Mouse (Mus musculus): ENCODE measurements around the gene Ak6. TPM values are rescaled to one million over a fixed set of nuclear protein-coding genes. Genes with fewer than 3 reads are reported as not detected.

The Ak6 gene
- total RNA-seq, 2 experiments from 2014 or later, result 67.2 to 80.7 TPM

DNA sequence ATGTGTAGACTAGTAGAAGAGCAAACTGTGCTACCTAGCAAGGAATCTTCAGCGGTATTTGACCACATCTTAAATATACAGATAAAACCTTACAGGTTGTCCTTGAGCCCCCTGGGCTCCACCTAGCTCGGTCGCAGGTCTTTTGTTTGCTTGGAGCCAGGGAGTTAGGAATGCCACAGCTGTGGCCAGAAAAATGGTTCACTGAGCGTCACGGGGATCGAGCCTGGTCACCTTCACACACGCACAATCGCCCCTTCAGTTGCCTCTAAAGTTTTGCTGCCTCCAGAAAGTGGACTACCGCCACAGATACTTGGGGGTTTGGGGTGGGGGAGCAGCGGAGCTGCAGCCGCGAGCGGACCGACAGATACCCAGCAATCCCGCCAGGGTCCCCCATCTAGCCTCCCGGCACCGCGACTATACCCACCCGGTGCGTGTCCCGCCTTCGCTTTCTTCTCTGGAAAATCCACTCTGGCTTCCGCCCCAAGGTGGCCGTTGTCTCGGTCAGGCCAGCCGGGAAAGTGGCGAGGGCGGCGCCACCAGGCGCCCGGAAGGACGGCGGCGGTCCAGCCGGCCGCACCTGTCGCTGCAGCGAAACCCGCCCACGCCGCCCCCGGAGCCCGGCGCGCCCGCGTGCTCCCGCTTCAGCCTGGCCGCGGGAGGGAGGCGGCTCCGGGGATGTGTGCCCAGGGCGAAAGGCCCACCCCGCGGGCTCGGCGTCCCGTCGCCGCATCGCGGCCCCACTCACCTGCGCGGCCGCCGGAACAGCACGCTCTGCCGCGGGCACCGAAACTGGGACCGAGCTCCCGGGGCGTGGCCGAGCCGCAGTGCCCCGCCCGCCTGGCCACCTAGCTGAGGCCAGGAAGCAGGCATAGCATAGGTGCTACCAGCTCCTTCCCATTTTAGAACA is 34.3 kb upstream of the Ak6 start, which contains the start of gene Marveld2:
Marveld2 (minus strand) TSS at position 791 of the 907 bp plus-strand sequence.
- DNase-seq, result peak; percentile 66
- Histone ChIP-seq H3K4me3 (peak within 1 kb of the TSS; percentile 76), H3K27ac (peak within 1 kb of the TSS; percentile 54)
- TF ChIP-seq CTCF (IDR thresholded peaks at IDR 0.05), result no peak
- intact Hi-C loops (cut with DNase I), result loop anchor here (10.0 kb wide), 1 partner anchor 122 kb away; the partner anchor contains the start of gene Gtf2h2

DNA sequence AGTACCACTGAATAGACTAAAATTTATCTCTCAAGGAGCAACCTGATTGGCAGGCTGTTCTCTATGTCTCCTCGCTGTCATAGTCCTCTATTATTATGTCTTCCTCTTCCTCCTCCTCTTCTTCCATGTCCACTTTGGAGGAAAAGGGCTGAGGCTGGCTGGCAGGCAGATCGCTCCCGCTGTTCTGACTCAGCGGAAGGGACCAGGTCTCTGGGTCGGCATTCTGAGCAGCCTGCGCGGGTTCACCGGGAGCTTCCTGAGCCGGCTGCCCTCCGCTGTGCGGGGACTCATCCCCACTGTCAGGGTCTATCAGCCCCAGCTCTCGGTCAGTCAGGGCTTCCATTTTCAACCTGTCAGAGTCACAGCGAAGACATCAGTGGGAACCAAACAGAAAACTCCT is 33.2 kb upstream of the Ak6 start:
- Histone ChIP-seq H3K4me3 (no peak overlapping the region), H3K27ac (no peak overlapping the region)
- no peak for TF ChIP-seq CTCF (IDR thresholded peaks at IDR 0.05)
- intact Hi-C loops (cut with DNase I), result loop anchor here (10.0 kb wide), 1 partner anchor 123 kb away; the partner anchor contains the start of gene Gtf2h2
- DNase-seq, result no peak

DNA sequence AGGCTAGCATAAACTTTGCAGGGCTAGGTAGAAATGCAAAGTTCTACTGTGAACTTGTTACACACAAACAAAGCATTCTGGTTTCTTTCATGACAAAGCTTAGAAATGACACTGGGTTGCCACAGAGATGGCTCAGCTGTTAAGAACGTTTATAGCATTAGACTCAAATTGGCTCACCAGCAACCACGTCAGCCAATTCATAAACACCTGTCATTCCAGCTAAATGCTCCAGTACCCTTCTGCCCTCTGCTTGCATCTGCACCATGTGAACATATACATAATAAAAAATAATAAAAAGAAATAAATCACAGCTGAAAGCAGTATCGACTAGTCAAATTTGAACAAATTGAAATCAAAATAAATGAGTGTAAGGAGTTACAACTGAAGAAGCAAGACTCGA is 28.5 kb upstream of the Ak6 start:
- intact Hi-C loops (cut with DNase I), result no loop called here
- TF ChIP-seq CTCF (IDR thresholded peaks at IDR 0.05), result no peak
- H3K27ac ChIP-seq, result no peak overlapping the region
- DNase-seq, result no peak
- no peak overlapping the region for H3K4me3 ChIP-seq

DNA sequence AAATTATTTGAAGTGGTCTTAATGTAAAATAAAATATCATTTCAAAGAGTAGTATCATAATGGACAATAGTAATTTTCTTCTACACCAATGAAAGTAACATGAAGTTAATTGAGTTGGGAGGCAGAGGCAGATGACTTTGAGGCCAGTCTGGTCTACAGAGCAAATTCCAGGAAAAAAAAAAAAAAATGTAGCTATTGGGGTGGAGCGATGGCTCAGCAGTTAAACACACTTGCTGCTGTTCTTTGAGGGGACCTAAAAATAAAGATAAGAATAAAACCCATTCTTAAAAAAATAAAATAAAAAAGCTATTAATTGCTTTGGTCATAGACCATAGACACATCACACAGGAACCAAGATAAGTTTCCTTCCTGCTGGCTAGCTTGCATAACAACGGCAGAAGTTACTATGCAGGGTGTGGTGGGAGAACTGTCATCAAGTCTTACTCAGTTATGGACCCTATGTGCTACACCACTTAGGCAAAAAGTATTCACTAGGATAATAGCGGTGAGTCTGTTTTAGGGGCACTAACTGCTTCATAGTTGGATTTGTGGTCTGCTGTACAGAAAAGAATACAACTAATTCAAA is 16.6 kb upstream of the Ak6 start:
- Histone ChIP-seq H3K27ac (no peak overlapping the region), H3K4me3 (no peak overlapping the region)
- intact Hi-C loops (cut with DNase I), result no loop called here
- no peak for TF ChIP-seq CTCF (IDR thresholded peaks at IDR 0.05)
- no peak for DNase-seq

DNA sequence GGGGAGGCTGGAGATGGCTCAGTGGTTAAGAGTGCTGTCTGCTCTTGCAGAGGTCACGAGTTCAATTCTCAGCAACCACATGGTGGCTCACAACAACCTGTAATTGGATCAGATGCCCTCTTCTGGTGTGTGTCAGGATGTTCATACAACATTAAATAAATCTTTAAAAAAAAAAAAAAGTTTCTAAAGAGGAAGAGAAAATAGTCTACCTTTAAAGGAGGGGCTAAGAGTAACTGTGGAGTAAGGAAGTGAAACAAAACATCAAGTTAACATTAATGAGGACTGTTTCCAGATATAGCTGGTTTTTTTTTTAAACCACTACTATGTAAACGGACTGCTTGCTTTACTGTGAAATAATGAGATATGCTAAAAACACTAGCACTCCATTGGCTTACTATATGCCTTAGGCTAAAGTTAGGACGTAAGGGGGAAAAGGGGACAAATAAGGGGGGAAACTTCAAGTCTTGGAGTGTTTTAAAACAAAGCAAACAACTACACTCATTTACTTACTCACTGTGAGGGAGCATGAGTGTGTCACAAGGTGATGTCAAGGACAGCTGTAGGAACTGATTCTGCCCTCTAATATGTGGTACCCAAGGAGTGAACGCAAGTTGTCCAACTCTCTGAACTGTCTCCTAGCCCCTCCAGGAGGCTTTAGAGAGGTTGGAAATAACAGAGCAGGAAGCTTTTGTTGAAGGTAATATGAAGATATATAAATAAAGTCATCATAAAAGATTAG is 8.1 kb upstream of the Ak6 start:
- Histone ChIP-seq H3K27ac (no peak overlapping the region), H3K4me3 (no peak overlapping the region)
- no peak for TF ChIP-seq CTCF (IDR thresholded peaks at IDR 0.05)
- intact Hi-C loops (cut with DNase I), result loop anchor here (10.0 kb wide), 1 partner anchor 148 kb away; the partner anchor contains the start of gene Gtf2h2
- no peak for DNase-seq

DNA sequence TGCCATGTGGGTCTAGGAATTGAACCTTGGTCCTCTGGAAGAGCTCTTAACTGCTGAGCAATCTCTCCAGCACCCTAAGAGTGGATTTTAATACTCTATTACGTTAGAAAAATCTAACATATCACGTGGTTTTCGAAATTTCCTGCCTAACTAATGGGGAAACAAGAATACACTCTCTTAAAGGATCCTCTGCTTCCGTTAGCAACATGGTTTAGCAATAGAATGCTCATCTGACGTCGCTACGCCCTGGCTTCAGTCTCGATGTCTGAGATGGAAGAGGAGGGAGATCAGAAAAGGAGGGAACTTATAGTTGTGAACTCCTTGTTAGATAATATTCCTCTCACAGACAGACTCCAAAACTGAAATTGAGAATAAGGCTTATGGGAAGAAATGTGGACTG is 2.6 kb upstream of the Ak6 start:
- no peak overlapping the region for H3K27ac ChIP-seq
- H3K4me3 ChIP-seq, result no peak overlapping the region
- intact Hi-C loops (cut with DNase I), result loop anchor here (10.0 kb wide), 1 partner anchor 153 kb away; the partner anchor contains the start of gene Gtf2h2
- no peak for DNase-seq
- TF ChIP-seq CTCF (IDR thresholded peaks at IDR 0.05), result no peak

DNA sequence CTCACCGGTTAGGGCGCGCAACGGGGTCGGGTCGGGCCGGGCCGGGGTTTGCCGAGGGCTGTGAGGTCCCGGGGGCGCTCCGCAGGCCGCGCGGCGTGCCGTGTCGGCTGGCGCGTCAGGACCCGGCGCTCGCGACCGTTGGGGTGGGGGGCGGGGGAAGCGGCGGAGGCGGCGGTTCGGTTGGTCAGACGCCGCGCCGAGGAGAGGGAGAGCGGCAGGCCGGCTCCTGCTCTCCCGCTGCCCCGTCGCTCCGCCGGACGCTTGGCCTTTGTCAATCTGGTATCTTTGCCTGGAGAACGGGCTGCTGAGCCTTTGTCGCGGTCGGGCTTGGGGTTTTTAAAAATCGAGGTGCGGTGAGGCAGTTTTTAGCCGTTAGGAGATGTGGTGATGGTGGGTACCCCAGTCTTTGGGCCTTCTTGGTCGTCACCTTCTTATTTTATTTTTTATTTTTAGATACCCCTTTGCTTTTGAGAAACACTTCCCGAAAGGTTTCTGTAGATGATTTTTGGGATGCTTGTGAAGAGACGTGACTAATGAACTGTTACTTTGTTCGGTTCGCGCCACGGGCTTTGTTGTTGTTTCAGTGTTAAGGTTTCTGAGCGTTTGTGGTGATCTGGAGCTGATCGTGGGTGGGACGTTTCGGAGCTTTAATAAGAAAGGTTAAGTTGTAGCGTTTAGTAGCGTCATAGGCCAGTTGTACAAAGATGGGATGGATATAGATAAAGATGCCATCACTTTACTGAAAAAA is 834 bp downstream of the Ak6 start, which contains the start of gene Taf9:
Taf9 (plus strand) TSS at position 141 of the 748 bp plus-strand sequence.
- H3K4me3 ChIP-seq, result peak within 1 kb of the TSS; percentile 98
- intact Hi-C loops (cut with DNase I), result loop anchor here (10.0 kb wide), 1 partner anchor 547 kb away; the partner anchor contains the start of genes Bdp1 and Serf1
- no peak for TF ChIP-seq CTCF (IDR thresholded peaks at IDR 0.05)
- peak within 1 kb of the TSS; percentile 100 for H3K27ac ChIP-seq
- no peak for DNase-seq

DNA sequence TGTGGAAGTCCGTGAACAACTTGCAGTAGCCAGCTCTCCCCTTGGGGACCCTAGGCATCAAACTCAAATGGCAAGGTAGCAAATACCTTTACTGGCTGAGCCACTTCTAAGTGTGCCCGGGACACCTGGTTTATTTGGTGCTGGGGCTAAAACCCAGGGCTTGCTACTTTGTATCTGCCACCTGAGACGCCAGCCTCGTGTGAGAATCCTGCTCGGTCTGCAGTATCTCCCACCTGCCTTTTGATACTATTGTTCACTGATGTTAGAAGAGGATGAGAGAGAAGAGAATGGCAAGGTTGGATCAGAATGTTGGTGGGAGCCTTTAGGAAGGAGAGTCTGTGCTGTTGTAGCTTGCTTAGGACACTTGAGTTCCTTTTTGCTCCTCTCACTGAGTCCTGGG is 7.3 kb downstream of the Ak6 start:
- Histone ChIP-seq H3K27ac (no peak overlapping the region), H3K4me3 (no peak overlapping the region)
- intact Hi-C loops (cut with DNase I), result loop anchor here (10.0 kb wide), 1 partner anchor 553 kb away; the partner anchor contains the start of genes Bdp1 and Serf1
- TF ChIP-seq CTCF (IDR thresholded peaks at IDR 0.05), result no peak
- no peak for DNase-seq

DNA sequence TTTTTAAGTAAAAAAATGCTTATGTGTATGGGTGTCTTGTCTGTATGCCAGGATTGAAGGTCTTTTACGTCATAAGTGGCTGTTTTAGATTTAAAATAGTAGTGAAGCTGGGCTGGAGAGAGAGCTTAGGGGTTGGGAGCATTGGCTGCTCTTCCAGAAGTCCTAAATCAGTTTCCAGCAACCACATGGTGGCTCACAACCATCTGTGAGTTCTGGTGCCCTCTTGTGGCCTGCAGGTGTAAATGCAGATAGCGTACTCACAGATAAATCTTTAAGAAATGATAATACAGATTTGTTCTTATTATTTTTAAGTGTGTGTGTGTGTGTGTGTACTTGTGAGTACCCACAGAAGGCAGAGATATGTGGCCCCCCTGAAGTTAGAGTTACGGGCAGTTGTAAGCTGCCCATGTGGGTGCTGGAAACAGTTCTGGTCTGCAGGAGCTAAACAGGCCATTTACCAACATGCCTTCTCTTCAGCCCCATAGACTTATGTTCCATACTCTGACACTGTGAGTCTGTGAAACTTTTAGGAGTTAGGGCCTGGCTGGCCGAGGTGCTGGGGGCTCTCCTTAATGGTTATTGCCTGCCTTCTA is 9.2 kb downstream of the Ak6 start:
- H3K4me3 ChIP-seq, result no peak overlapping the region
- H3K27ac ChIP-seq, result peak overlapping the region; percentile 3; the same call in 1 of the 2 replicates
- intact Hi-C loops (cut with DNase I), result loop anchor here (5.0 to 10.0 kb wide), 2 partner anchors 72 to 555 kb away; partner anchors contain the start of genes Bdp1, Cdk7 and Serf1
- TF ChIP-seq CTCF (IDR thresholded peaks at IDR 0.05), result peak; percentile 88
- DNase-seq, result peak; percentile 55

DNA sequence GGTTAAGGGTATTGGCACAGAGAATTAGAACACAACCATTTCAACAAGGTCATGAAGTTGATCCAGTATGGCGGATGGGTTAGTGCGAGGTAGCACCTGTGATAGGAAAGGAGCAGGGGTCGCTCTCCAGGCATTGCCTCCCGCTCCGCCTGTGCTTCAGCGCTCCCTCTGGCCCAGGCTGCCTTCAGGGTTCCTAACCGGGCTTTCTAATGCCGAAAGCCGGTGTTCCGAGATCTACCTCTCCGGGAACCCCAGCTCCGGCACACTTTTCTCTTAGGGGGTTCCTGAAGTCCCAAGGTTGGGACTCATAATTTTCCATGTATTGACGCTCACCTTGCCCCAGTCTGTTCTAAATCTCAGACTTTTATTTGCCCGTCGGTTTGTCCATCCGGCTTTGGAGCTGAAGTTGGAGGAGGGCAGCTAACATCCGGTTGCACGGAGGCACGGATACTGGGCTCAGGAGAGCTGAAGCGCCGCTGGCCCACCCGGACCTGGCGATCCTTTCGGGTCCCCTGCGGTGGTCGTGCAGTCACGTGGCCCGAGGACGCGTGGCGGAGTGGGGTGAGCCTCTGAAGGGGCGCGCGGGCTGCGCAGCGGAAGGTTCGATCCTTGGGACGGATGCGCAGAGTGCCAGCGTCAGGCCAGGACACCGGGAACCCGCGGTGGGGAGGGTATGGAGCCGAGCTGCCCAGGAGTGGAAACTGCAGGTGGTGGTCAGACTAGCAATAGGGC is 18.7 kb downstream of the Ak6 start, which contains the start of gene Ccdc125:
Ccdc125 (plus strand) TSS at position 427 of the 732 bp plus-strand sequence.
- TF ChIP-seq CTCF (IDR thresholded peaks at IDR 0.05), result no peak
- Histone ChIP-seq H3K27ac (peak within 1 kb of the TSS; percentile 64), H3K4me3 (peak within 1 kb of the TSS; percentile 86)
- intact Hi-C loops (cut with DNase I), result no loop called here
- DNase-seq, result peak; percentile 29
